26 mouse cellular contexts compared by ENCODE assay signal in genomic region chr2:7123366-7123765, GRCm38 (mm10).
DNase-seq lines count a peak whose midpoint lies in the region; ATAC-seq and TF ChIP-seq lines count a peak whose summit lies in the region.
"Had no signal": no experiment of that assay in that cellular context is flagged by ENCODE, and none has a peak within 500 bp of the region (broad histone marks: within the 10 kb centered on the region; RNA-seq: fewer than 3 reads in every experiment).

No protein-coding gene starts in this region.

- no peak overlapping the region for H3K4me3 ChIP-seq in embryonic facial prominence, embryonic 14.5 days (ENCODE audit: low read depth, low read length)
- H3K4me3 ChIP-seq in embryonic facial prominence, embryonic 10.5 days, result no peak overlapping the region
- no peak overlapping the region for H3K4me3 ChIP-seq in left cerebral cortex, adult 2 months
- H3K4me3 ChIP-seq in midbrain, embryonic 11.5 days (ENCODE audit: low read depth, low read length), result no peak overlapping the region
- no peak overlapping the region for H3K4me3 ChIP-seq in midbrain, postnatal 0 days (ENCODE audit: low read depth, low read length)
- H3K4me3 ChIP-seq: embryonic facial prominence, embryonic 15.5 days; heart, adult 2 months; heart, embryonic 10.5 days; heart, embryonic 13.5 days had no signal

- DNase-seq in embryonic facial prominence, embryonic 14.5 days (ENCODE audit: low spot score), result peak; percentile 6
- DNase-seq in embryonic facial prominence, embryonic 10.5 days (ENCODE audit: low spot score), result no peak
- DNase-seq in left cerebral cortex, adult 2 months (ENCODE audit: extremely low spot score in 1 of 2, low spot score in 2 of 2), result no peak
- DNase-seq in left cerebral cortex, adult 11 months (ENCODE audit: low spot score), result no peak
- peak; percentile 23 for DNase-seq in midbrain, embryonic 11.5 days (ENCODE audit: low spot score, missing footprints)
- no peak for DNase-seq in midbrain, postnatal 0 days (ENCODE audit: low spot score)
- DNase-seq: adrenal gland, adult 8-10 months; adrenal gland, postnatal 25 days; cerebellum, adult 18-20 months; cerebellum, adult 9-10 months; cerebellum, postnatal 25 days; embryo, embryonic 11 days; forebrain, postnatal 0 days; gastrocnemius, postnatal 10 days; gastrocnemius, postnatal 36 days; heart, adult 2 months; heart, postnatal 14 days; heart, postnatal 4 days had no signal

- H3K27me3 ChIP-seq in embryonic facial prominence, embryonic 14.5 days (replicated peaks; ENCODE audit: control insufficient read depth, insufficient read depth, low read length), result no peaks in the 10 kb centered on the region
- no peaks in the 10 kb centered on the region for H3K27me3 ChIP-seq in embryonic facial prominence, embryonic 10.5 days (replicated peaks; ENCODE audit: low read depth, poor library complexity, severe bottlenecking)
- no peaks in the 10 kb centered on the region for H3K27me3 ChIP-seq in midbrain, embryonic 11.5 days (ENCODE audit: control insufficient read depth, insufficient read depth, low read length)
- no peaks in the 10 kb centered on the region for H3K27me3 ChIP-seq in midbrain, postnatal 0 days (ENCODE audit: insufficient read depth, low read length)
- H3K27me3 ChIP-seq: embryonic facial prominence, embryonic 15.5 days; heart, embryonic 13.5 days had no signal

- H3K4me2 ChIP-seq in embryonic facial prominence, embryonic 14.5 days (ENCODE audit: low read depth, low read length), result no peak overlapping the region
- no peak overlapping the region for H3K4me2 ChIP-seq in midbrain, embryonic 11.5 days
- H3K4me2 ChIP-seq in midbrain, postnatal 0 days (ENCODE audit: low read depth, low read length, poor library complexity, severe bottlenecking), result no peak overlapping the region
- H3K4me2 ChIP-seq: embryonic facial prominence, embryonic 15.5 days; heart, embryonic 13.5 days; hindbrain, embryonic 14.5 days had no signal

- H3K36me3 ChIP-seq in embryonic facial prominence, embryonic 14.5 days (ENCODE audit: control insufficient read depth, insufficient read depth, low read length), result no peaks in the 10 kb centered on the region
- H3K36me3 ChIP-seq in embryonic facial prominence, embryonic 10.5 days (replicated peaks), result no peaks in the 10 kb centered on the region
- no peaks in the 10 kb centered on the region for H3K36me3 ChIP-seq in midbrain, embryonic 11.5 days (ENCODE audit: control insufficient read depth, insufficient read depth, low read length)
- H3K36me3 ChIP-seq in midbrain, postnatal 0 days (ENCODE audit: insufficient read depth, low read length), result no peaks in the 10 kb centered on the region
- H3K36me3 ChIP-seq: embryonic facial prominence, embryonic 15.5 days; heart, embryonic 10.5 days; heart, embryonic 13.5 days had no signal

- H3K9me3 ChIP-seq in embryonic facial prominence, embryonic 14.5 days (ENCODE audit: control insufficient read depth, low read length), result no peaks in the 10 kb centered on the region
- H3K9me3 ChIP-seq in embryonic facial prominence, embryonic 10.5 days, result no peaks in the 10 kb centered on the region
- H3K9me3 ChIP-seq in midbrain, embryonic 11.5 days (ENCODE audit: control insufficient read depth, low read length), result no peaks in the 10 kb centered on the region
- H3K9me3 ChIP-seq in midbrain, postnatal 0 days (ENCODE audit: low read length), result no peaks in the 10 kb centered on the region
- H3K9me3 ChIP-seq: embryonic facial prominence, embryonic 15.5 days; heart, embryonic 10.5 days; heart, embryonic 13.5 days had no signal

- no peak for TF ChIP-seq CTCF in left cerebral cortex, adult 2 months (IDR thresholded peaks at IDR 0.05)
- no peak for TF ChIP-seq CTCF in midbrain, postnatal 0 days (IDR thresholded peaks at IDR 0.05)

- no peak for ATAC-seq in embryonic facial prominence, embryonic 14.5 days (ENCODE audit: low read depth)
- no peak for ATAC-seq in midbrain, embryonic 11.5 days (ENCODE audit: low FRiP score)
- ATAC-seq in midbrain, postnatal 0 days (ENCODE audit: low FRiP score), result no peak
- ATAC-seq: activated CD4-positive, CD25-positive, alpha-beta regulatory T cell, adult 4 months; forebrain, embryonic 14.5 days; forebrain, postnatal 0 days; hindbrain, postnatal 0 days; inflammation-experienced regulatory T-cells, adult 6 months had no signal

- H3K27ac ChIP-seq in embryonic facial prominence, embryonic 14.5 days (replicated peaks; ENCODE audit: low read depth, low read length), result no peak overlapping the region
- H3K27ac ChIP-seq in embryonic facial prominence, embryonic 10.5 days (replicated peaks), result no peak overlapping the region
- peak overlapping the region; percentile 67 for H3K27ac ChIP-seq in left cerebral cortex, adult 2 months
- no peak overlapping the region for H3K27ac ChIP-seq in midbrain, embryonic 11.5 days (ENCODE audit: low read depth, low read length)
- H3K27ac ChIP-seq in midbrain, postnatal 0 days (ENCODE audit: low read depth, low read length), result no peak overlapping the region
- H3K27ac ChIP-seq: embryonic facial prominence, embryonic 15.5 days; heart, adult 2 months; heart, embryonic 10.5 days; heart, embryonic 13.5 days; hindbrain, embryonic 14.5 days; hindbrain, postnatal 0 days had no signal

- H3K4me1 ChIP-seq in embryonic facial prominence, embryonic 14.5 days (ENCODE audit: control insufficient read depth, insufficient read depth, low read length), result no peaks in the 10 kb centered on the region
- peaks cover 8% of the 10 kb centered on the region for H3K4me1 ChIP-seq in embryonic facial prominence, embryonic 10.5 days
- peaks cover 4% of the 10 kb centered on the region; the same call in 1 of the 2 replicates for H3K4me1 ChIP-seq in midbrain, embryonic 11.5 days (ENCODE audit: control insufficient read depth, insufficient read depth, low read length)
- no peaks in the 10 kb centered on the region for H3K4me1 ChIP-seq in midbrain, postnatal 0 days (ENCODE audit: insufficient read depth, low read length)

- intact Hi-C loops in left cerebral cortex, adult 2 months (cut with DNase I), result no loop called here

- no peak overlapping the region for H3K9ac ChIP-seq in embryonic facial prominence, embryonic 14.5 days (ENCODE audit: low read depth, low read length)
- no peak overlapping the region for H3K9ac ChIP-seq in midbrain, embryonic 11.5 days (ENCODE audit: low read length)
- no peak overlapping the region for H3K9ac ChIP-seq in midbrain, postnatal 0 days (replicated peaks; ENCODE audit: low read length, poor library complexity, severe bottlenecking)
- H3K9ac ChIP-seq: embryonic facial prominence, embryonic 15.5 days; forebrain, postnatal 0 days; heart, embryonic 13.5 days; hindbrain, embryonic 14.5 days had no signal

- 91% methylated on average over 2 of the region's 2 CpGs for WGBS in embryonic facial prominence, embryonic 14.5 days
- 91% methylated on average over 2 of the region's 2 CpGs for WGBS in embryonic facial prominence, embryonic 10.5 days
- 86% methylated on average over 2 of the region's 2 CpGs for WGBS in midbrain, embryonic 11.5 days
- WGBS in midbrain, postnatal 0 days, result 92% methylated on average over 2 of the region's 2 CpGs

Comparison
In these comparisons a context has a peak if more than half of its experiments do, and no peak if none do; other contexts are left out.
1. DNase-seq: peak in embryonic facial prominence, embryonic 14.5 days (single experiment) and midbrain, embryonic 11.5 days (single experiment); none in embryonic facial prominence, embryonic 10.5 days (single experiment), left cerebral cortex, adult 2 months (0 of 2), left cerebral cortex, adult 11 months (single experiment) and midbrain, postnatal 0 days (single experiment).